Mouse (Mus musculus) myocyte (in vitro differentiated cells): ENCODE results near the gene Elovl2.

Source experiments
- CEBPB ChIP-seq: IDR thresholded peaks from 2 replicates; pipeline ENCODE4 v1.6.1; 2011; ENCODE audit warnings: mild to moderate bottlenecking, moderate library complexity; ENCODE audit not compliant: poor library complexity, insufficient read depth, severe bottlenecking
- E2F4 ChIP-seq: IDR thresholded peaks from one replicate; pipeline ENCODE4 v1.6.1; 2011; ENCODE audit warnings: mild to moderate bottlenecking, control low read depth, moderate library complexity; ENCODE audit not compliant: insufficient read depth
- MAX ChIP-seq: IDR thresholded peaks from one replicate; pipeline ENCODE4 v1.6.1; 2011; ENCODE audit warnings: low read depth, mild to moderate bottlenecking, control low read depth
- MYOD1 ChIP-seq, 3 experiments: IDR thresholded peaks; one replicate each; pipeline ENCODE4 v1.6.1; 2011; ENCODE audit warnings: control low read depth in 2 of 3, low read depth in 2 of 3, mild to moderate bottlenecking in 2 of 3, moderate library complexity in 1 of 3; ENCODE audit not compliant: insufficient read length in 2 of 3, control insufficient read depth in 1 of 3
- MYOG ChIP-seq, 3 experiments: IDR thresholded peaks; one replicate each; pipeline ENCODE4 v1.6.1; 2011; ENCODE audit warnings: control low read depth in 2 of 3, low read depth in 2 of 3, mild to moderate bottlenecking in 2 of 3; ENCODE audit not compliant: insufficient read length in 2 of 3, control insufficient read depth in 1 of 3, insufficient read depth in 1 of 3
- POLR2A ChIP-seq: IDR thresholded peaks from one replicate; pipeline ENCODE4 v1.6.1; 2011; ENCODE audit warnings: low read depth, mild to moderate bottlenecking, control low read depth, moderate library complexity; ENCODE audit not compliant: insufficient read length
- TCF12 ChIP-seq: IDR thresholded peaks from one replicate; pipeline ENCODE4 v1.6.1; 2011; ENCODE audit warnings: mild to moderate bottlenecking, control low read depth; ENCODE audit not compliant: poor library complexity, insufficient read depth, severe bottlenecking

- TF ChIP-seq POLR2A (no peak), MAX (no peak), MYOG (IDR thresholded peaks at IDR 0.05; ENCODE audit: control insufficient read depth in 1 of 3, insufficient read depth in 1 of 3, insufficient read length in 2 of 3, low read depth in 2 of 3) (no peak), E2F4 (no peak), TCF12 (no peak), CEBPB (no peak), MYOD1 (IDR thresholded peaks at IDR 0.05; ENCODE audit: control insufficient read depth in 1 of 3, insufficient read length in 2 of 3, low read depth in 2 of 3) (no peak)
Measured at GRCm38 (mm10) chr13:41238035-41238804, 18.0 kb upstream of the Elovl2 start.
